Mouse (Mus musculus) left cerebral cortex, adult 11 months (tissue): ENCODE measurements around the gene Zfp91.

ENCODE experiments used
- DNase-seq: peaks from one replicate; pipeline ENCODE4 v3.0.0; 2022; ENCODE audit warnings: low spot score

Zfp91 gene

DNA sequence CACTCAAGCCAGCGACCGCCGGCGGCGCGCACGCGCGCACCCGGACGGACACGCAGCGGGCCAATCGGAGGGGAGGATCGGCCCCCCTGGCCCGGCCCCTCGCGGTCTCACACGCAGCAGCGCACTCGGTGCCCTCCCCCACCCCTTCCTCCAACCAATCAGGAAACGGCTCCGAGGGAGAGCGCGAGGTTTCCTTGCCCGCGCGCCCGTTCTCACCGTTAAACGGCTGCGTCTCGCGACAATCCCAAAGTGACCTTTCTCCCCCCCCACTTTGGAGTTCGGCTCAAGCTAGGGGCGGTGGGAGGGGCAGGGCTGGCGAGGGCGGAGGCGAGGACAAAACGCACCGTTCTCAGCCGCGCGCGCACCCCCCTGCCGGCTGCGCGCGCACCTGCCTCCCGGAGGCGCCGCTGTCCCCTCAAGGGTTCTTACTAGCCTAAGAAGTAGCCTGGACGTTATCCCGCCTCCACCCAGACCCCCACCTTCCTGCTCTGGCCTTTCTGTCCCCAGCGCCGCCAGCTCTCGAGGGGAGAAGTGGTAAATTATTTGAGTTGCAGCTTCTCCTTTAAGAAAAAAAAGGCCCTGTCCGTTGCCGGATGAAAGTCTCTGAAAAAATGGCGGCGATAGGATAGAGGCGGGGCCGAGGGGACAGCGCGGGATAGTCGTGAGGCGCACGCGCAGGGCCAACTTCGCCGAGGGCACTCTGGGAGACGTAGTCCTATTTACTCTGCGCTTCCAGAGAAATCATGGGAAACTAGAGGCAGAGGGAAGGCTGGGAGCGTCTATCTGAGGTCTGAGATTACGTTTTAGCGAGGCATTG is at the start of gene Zfp91, which contains the start of gene Lpxn:
Zfp91 (minus strand) TSS at position 616 of the 817 bp plus-strand sequence.
Lpxn (plus strand) TSS at position 683 of the 817 bp plus-strand sequence.
- peak; percentile 97 for DNase-seq

DNA sequence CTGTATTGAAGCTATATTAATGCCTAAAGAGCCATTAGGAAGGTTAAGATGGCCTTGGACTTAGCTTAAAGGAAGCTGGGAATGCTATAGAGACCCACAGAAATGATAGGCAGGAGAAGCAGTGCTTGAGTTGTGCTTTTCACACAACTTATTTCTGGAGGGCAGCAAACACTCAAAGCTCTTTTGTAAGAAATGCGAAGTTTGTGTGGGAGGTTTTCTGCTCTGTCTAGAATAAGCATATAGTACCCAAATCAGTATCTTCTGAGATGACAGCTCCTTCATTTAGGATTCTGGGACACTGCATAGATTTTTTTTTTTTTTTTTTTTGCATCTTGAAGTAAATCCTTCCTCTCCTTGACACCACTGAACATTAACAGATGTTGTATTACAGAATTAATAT is 42.6 kb upstream of the Zfp91 start:
- no peak for DNase-seq

DNA sequence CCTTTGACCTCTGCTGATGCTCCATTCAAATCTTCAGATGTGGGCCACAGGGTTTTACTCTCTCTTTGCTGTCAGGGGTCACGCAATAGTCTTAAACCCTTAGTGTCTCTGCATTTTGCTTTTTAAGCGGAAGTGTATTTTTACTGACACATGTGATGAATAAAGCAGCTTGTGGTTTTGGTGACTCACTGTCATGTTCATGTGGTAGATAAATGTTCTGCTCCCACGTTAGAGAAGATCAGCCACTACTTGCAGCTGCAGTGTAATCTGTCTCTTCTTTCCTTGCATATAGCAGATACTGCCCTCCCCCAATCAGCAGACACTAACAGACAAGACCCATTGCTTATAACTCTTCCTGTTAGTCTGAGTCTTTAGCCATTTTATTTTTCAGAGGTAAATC is 37.7 kb upstream of the Zfp91 start:
- DNase-seq: peak; percentile 9

DNA sequence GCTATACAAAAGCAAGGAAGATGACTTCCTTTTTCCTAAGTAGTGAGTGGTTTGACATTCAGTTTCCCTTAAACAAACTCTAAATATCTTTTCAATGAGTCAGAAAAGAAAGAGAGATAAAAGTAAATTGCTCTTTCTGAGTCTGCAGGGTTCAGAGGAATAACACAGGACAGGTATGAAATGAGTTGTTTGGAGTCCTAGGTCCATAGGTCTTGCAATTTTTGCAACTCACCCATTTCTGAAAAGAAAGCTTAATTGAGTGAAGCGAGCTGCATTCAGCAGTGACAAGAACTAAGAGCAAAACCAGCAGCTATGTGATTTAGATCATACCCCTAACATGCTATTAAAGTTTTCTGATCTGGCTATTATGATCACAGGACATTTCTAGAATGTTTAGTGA is 35.6 kb upstream of the Zfp91 start:
- DNase-seq: no peak

DNA sequence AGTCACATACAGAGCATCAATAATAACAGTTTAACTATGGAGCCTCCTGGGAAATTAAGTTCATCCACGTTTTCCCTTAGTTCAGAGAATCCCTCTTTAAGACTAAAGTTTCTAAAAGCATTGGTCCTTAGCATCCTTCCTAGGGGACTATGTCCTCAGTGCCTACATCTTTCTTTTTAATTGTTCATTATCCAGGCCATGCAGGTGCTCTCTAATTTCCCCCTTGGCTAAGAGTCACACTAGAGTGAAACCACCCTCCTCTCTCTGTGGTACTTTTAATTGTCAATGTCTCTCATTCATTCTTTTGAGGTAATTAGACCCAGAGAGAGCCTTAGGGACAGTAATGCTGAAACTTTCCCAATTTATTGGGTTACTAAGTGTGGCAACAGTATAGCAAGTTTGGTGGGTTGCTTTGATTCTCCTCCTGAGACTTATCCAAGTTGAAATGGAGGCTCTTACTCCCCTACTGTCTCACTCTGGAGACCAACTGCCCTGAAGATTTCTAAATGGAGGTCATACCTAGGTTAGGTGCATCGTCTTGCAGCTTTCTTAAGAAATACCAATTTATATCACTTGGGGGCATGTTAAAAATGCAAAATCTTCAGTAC is 35.0 kb upstream of the Zfp91 start:
- no peak for DNase-seq

DNA sequence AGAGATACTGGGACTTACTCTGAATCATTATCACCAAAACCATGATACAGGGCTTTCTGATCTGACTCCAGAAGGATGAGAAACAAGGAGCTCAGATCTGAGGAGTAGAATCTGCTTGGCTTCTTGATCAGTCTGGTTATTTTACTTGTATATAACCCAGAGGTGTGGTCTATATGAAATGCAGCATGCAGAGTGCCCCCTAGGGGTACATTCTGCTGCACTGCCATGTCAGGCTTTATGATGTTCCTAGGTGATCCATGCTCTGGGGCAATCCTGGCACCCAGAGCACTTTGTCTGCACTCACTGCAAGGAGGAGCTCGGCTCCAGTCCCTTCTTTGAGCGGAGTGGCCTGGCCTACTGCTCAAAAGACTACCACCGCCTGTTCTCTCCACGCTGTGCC is 28.6 kb upstream of the Zfp91 start:
- no peak for DNase-seq

DNA sequence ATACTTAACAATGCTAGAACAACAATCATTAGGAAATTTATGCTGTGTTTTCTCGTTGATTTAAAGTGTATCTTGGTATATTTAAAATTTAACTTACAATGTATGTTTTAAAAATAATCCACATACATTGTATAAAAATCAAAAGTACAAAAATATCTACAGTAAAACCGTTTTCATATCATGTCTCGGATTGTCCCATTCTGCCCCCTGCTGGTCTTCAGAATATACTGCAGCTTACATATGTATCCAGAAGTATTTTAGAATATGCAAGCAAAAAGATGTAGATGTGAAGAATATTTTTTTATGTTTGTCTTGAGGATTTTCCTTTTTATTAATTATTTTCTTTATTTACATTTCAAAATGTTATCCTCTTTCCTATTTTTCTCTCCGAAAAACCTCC is 24.5 kb upstream of the Zfp91 start:
- DNase-seq: no peak

DNA sequence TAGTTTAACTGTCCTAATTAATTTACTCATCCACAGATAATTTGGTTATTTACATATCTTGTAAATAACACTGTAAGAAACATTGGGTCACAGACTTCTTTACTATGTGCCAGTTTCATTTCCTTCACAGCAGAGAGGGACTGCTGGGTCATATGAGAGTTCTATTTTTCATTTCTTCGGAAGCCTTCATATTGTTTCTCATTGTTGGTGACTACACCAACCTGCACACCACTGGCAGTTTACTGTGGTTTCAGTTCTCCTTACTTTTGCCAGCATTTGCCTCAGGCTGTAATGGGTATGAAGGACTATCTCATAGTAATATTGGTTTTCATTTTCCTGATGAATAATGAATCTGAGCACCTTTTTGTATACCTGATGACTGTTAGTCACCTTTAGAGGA is 22.6 kb upstream of the Zfp91 start:
- no peak for DNase-seq

DNA sequence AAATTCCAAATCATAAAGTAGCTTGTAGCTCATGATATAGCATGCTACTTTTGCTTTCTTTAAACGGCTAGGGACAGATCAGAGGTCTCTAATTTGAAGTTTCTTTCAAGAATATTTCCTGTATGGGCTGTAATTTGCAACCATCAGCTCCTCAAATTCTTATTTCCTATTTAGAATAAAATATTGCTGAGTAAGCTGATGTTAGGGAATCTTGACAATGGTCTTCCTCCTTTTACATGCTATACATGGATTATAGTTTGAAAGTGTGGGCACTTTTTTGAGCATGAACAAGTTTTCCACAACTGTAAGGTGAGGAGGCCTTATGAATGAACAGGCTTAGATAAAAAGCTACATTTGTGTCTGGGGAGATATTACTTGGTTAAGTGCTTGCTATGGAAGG is 18.0 kb upstream of the Zfp91 start:
- DNase-seq: no peak

DNA sequence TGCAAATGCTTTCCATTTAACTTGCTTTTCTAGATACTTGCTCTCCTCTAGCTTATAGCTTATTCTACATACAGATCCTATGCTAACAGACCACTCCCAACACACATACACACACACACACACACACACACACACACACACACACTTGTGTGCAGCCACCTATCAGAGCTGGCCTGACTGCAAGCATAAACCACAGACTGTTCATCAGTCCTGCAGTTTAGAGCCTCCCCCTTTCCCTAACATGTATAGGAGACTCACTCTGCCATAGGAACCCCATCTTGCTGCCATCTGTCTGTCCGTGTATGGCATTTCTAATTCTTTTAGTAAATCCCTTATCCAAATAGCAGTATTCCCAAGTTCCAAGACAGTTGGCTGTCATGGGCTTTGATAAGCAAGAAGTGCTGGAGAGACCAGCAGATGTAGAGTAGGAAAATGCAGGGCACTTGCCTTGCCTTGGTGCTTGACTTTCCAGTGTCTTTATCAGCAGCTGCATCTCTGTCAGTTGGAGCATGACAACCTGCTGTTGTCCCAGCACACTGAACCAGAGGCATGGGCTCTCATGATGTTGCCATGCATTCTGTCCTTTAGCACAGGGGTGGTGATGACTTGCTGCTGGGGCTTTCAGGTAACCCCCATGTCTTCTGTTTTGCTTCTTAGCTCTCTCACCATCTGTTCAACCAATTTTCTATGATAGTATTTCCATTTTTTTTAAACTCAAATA is 16.9 kb upstream of the Zfp91 start:
- DNase-seq: no peak

DNA sequence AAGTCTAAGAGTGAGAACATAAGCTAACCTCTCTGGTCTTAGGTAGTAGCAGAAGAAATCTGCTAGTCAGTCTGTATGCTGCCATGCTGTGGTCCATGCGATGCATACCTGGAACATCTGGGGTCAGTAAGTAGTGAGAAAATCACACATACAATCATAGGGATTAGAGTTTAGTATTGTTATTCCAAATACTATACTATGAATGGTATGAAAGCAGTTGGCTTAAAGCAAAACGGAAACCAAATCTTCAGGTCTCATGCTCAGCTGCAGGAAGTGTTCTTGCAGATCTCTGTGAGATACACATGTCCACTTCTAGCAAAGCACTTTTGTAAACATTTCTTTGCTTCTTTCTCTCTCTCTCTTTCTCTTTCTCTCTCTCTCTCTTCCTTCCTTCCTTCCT is 10.3 kb upstream of the Zfp91 start:
- no peak for DNase-seq

DNA sequence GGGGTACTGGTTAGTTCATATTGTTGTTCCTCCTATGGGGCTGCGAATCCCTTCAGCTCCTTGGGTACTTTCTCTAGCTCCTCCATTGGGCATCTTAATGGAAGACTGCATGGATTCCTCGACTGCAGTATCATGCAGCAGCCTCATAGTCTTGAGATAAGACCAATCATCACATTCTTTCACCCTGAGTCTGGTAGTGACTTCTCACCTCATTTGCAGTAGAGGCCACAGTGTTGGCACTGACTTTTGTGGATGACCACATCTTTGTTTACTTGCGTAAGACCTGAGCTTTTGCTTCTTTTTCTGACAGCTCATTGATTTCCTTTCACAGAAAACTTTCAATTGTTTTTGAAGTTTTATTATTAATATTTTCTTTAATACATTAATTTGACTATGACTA is 9.8 kb upstream of the Zfp91 start:
- no peak for DNase-seq

DNA sequence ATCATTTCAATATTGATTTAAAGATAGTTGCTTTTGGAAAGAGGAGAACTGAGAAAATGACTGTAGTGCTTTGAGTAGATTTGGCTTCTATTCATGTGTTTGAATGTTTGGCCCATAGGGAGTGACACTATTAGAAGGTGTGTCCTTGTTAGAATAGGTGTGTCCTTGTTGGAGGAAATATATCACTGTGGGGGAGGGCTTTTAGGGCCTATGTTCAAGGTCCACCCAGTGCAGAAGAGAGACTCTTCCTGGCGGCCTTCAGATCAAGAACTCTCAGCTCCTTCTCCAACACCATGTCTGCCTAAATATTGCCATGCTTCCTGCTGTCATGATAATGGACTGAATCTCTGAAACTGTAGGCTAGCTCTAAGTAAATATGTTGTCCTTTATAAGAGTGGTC is 8.3 kb upstream of the Zfp91 start:
- no peak for DNase-seq

DNA sequence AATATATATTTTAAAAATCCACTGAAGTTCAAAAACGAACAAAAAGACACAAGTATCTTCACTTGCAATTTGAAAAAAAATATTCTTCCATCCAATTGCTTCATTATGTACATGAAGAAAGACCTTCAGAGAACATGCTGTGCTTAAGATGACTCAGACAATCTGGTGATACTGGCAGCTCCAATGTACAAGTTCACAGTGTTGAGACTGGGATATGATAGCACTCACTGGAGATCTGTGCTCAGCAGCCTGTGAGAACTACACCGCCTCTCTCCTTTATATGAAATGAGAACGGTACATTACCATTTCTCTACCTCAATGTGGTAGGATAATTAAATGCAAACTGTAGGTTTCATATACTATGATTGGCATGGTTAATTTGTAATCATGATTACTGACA is 6.9 kb upstream of the Zfp91 start:
- peak; percentile 43 for DNase-seq

DNA sequence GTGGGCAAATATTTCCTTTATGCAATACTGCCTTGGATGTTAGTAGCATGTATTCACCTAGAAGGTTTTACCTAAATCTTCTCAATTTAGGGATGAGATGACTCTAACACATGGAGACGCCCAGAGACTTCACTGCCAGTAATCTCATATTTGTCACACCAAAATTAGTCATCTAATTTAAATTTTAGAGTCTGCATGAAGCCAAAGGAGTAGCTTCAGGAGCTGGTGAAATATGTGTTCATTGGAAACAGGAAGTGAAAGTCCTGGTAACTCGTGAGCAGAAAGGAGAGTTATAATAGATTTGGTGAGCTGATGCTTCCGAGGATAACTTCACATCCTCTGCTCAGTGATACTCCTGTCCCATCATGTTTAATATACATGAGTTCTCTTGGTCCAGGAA is 5.1 kb upstream of the Zfp91 start:
- no peak for DNase-seq

DNA sequence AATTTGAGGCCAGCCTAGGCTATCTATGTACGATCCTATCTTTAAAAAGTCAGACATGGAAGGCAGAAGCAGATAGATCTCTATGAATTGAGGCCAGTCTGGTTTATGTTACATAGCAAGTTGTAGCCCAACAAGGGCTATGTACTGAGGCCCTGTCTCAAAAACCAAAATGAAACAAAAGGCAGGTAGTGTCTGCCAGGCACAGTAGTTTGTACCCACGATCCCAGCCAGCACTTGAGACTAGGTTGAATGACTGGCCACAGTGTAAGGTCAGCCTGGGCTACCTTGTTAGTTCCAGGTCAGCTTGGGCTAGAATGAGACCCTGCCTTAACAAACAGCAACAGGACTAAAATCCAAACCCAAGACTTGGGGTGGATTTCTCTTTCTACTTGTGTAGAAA is 4.7 kb upstream of the Zfp91 start:
- DNase-seq: no peak

DNA sequence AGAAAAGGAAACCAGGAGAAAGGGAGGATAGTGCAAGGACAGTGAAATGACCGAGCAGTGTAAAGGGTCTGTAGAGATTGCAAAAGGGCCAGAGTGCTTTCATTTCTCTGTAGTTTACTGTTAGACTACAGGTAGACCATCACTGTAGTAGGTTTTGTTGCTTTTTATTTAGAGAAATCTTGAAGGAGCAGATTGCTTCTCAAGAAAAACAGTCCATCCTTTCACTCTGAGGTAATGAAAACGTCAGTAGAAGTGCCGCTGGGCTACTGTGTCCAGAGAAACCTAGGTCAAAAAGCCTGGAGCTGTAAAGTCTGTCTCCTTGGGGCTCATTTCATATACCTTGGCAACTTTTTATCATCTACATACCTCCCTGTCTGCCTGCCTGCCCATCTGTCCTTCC is 3.2 kb upstream of the Zfp91 start:
- DNase-seq: no peak

DNA sequence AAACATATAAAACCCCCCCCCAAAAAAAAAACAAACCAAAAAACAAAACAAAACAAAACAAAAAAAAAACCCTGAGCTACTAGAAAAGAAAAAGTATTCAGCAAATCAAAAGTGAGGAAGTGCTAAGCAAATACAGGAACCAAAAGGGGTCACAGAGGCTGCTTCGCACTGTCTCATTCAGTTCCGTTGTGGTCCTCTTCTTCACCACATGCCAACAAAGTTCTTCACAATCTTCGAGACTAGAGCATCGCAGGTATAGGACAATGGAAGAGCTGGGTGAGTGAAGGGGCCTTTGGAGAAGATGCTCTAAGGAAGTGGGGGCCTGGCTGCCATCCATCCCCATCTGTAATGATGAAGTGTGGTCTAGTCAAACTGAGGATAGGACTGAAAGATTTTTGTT is 2.5 kb upstream of the Zfp91 start:
- no peak for DNase-seq

DNA sequence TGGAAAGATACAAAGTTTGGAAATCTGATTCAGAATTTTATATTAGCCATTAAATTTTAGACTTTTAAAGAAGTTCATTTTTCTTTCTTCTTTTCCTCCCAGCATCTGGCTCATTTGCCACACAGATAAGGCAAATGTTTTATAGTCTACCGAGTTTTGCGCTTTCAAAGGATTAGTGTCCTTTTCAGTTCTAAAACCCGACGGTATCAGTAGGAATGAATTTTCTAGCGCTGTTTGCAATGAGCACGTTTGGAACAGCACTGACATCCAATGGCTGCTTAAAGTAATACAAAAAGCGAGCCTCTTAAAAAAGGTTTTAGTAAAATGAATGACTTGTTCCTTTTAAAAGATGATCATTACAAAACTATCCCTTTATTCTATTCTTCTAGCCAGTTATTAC is 1.1 kb upstream of the Zfp91 start:
- DNase-seq: no peak

DNA sequence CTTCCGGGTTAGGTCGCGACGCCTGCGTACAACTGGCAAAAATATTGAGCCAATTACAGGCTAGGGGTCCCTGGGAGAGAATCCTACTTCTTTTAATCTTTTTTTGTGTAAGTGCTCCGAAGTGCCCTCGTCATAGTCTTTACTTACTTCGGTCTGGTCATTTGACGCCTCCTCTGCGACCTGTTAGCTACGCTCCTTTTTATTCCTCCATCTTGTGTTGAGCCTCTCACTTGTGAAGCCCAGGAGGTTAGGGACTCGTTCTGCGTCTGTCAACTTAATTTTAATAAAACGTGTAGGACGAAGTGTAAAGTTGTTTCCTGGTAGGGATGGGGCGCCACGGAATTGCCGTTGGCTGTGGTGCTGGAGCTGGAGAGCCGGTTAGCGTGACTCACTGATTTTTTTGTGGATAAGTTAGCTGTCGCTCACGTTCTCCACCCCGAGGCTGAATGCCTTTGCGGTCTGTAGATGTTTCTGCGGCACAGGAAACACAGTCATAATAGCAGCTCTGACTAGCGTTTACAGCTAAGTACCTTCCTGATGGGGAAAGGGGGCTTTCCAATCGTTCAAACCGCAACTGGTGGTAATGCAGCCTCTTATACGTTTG is 504 bp upstream of the Zfp91 start:
- DNase-seq: no peak

DNA sequence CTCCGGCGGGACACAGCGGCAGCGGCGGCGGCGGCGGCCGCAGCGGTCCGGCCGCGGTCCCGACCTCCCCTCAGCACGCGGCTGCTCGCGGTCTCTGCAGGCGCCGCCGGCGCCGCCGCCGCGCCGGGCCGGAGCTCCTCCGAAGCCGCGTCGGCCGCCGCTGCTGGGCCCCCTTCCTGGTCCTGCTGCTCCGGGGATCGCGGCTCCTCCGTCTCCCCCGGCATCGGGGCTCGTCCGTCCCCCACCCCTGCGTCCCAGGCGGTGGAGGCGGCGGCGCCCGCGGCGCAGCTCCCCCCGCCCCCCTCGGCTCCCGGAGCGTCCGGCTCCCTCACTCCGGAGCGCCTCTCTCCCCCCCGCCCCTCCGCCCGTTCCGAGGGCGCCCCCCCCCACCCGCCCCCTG is 816 bp downstream of the Zfp91 start:
- peak; percentile 39 for DNase-seq
